Mouse (Mus musculus): ENCODE measurements around the gene Panx3. TPM values are rescaled to one million over a fixed set of nuclear protein-coding genes. Genes with fewer than 3 reads are reported as not detected.
A peak's percentile ranks its signal among the peaks of the same experiment; 100 is the strongest.

Panx3 gene
- polyA plus RNA-seq, 1 experiment from 2014 or later: 57.4 TPM

DNA sequence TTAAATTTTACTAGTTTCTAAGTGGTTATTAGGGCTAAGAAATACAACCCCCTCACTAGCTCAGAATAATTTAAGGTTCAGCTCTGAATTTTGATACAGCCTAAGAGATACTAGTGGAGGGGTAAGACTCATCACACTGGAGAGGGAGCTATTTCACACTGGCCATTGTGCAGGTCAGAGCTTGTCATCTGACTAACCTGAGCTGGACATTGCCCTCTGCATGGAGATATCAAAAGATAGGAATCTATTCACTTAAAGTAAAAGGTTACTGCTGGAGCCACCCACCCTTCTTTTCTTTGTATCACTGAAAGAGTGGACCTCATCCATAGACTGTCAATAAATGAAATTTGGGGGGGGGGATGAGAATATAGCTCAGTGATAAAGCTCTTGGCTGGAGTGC, 54.7 kb downstream of the Panx3 start:
- DNase-seq (ENCODE audit: low spot score) (no peak), ATAC-seq (ENCODE audit: low read depth) (no peak)
- Histone ChIP-seq H3K9ac (ENCODE audit: low read depth, low read length) (no peak overlapping the region; the same call in 1 of the 2 replicates), H3K4me2 (ENCODE audit: low read depth, low read length) (peak overlapping the region; percentile 56), H3K36me3 (ENCODE audit: control insufficient read depth, insufficient read depth, low read length) (no peaks in the 10 kb centered on the region), H3K4me3 (ENCODE audit: low read depth, low read length) (peak overlapping the region; percentile 58), H3K27ac (replicated peaks; ENCODE audit: low read depth, low read length) (no peak overlapping the region), H3K9me3 (ENCODE audit: control insufficient read depth, low read length) (no peaks in the 10 kb centered on the region), H3K27me3 (replicated peaks; ENCODE audit: control insufficient read depth, insufficient read depth, low read length) (no peaks in the 10 kb centered on the region), H3K4me1 (ENCODE audit: control insufficient read depth, insufficient read depth, low read length) (peaks cover 3% of the 10 kb centered on the region)

DNA sequence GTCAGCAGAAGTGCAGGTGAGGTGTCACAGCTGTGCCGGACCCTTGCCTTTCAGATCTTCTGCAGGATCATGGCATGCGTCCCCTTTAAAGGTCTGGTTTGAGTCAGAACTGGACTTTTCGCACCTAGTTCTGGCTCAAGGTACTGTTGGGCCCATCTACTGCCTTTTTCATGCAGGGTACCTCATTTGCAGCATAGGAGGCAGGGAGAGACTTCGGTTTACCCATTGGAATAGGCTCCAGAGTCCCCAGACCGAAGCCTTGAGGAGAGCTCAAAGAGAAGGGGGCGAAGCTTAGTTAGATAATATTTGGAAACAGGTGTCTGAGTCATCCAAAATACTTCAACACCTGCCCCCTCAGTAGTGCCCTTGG, 55.1 kb downstream of the Panx3 start:
- Histone ChIP-seq H3K27me3 (replicated peaks; ENCODE audit: control insufficient read depth, insufficient read depth, low read length) (no peaks in the 10 kb centered on the region), H3K4me1 (ENCODE audit: control insufficient read depth, insufficient read depth, low read length) (peaks cover 3% of the 10 kb centered on the region), H3K36me3 (ENCODE audit: control insufficient read depth, insufficient read depth, low read length) (no peaks in the 10 kb centered on the region), H3K9ac (ENCODE audit: low read depth, low read length) (peak overlapping the region; percentile 80), H3K4me3 (ENCODE audit: low read depth, low read length) (peak overlapping the region; percentile 58), H3K9me3 (ENCODE audit: control insufficient read depth, low read length) (no peaks in the 10 kb centered on the region), H3K4me2 (ENCODE audit: low read depth, low read length) (peak overlapping the region; percentile 56), H3K27ac (replicated peaks; ENCODE audit: low read depth, low read length) (peak overlapping the region; percentile 39; the same call in 1 of the 2 replicates)
- no peak for DNase-seq (ENCODE audit: low spot score)
- WGBS: 24% methylated on average over 6 of the region's 6 CpGs
- peak; percentile 45 for ATAC-seq (ENCODE audit: low read depth)

DNA sequence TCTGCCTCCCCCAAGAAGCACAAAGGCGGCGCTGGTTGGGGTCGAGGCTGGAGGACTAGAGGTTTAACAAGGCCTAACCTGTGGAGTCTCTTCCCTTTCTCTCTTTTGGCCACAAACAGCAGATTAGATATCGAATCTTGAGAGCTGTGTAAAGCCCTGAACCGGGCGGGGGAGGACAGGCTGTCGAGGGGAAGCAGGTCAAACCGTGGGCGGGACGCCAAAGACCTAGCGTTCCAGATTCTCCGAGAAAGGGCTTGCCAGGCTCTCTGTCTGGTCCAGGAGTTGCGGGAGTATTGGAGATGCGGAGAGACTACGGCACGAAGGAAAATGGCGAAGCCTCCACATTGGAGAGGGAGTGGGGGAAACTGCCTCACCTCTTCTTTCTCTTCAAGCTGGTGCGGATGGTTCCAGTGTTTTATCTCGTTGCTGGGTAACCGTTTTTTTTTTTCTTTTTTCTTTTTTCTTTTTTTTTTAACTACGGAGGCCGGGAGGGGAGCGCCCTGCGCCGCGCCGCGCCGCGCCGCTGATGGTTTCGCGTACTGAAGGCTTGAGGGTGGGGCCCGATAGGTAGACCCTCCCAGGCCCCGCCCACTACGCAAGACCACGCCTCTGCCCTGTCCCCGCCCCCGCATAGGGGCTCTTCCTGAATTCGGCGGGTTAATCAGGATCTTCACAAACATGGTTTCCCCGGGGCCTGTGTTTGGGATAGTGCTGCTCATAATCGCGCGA, 55.7 kb downstream of the Panx3 start, which contains the start of gene Spa17:
Spa17 (minus strand) TSS at position 541 of the 729 bp plus-strand sequence.
- Histone ChIP-seq H3K9me3 (ENCODE audit: control insufficient read depth, low read length) (no peaks in the 10 kb centered on the region), H3K27ac (replicated peaks; ENCODE audit: low read depth, low read length) (peak within 1 kb of the TSS; percentile 76), H3K27me3 (replicated peaks; ENCODE audit: control insufficient read depth, insufficient read depth, low read length) (no peaks in the 10 kb centered on the region), H3K4me2 (ENCODE audit: low read depth, low read length) (peak within 1 kb of the TSS; percentile 56), H3K4me3 (ENCODE audit: low read depth, low read length) (peak within 1 kb of the TSS; percentile 58), H3K4me1 (ENCODE audit: control insufficient read depth, insufficient read depth, low read length) (peaks cover 3% of the 10 kb centered on the region), H3K9ac (ENCODE audit: low read depth, low read length) (peak within 1 kb of the TSS; percentile 80), H3K36me3 (ENCODE audit: control insufficient read depth, insufficient read depth, low read length) (no peaks in the 10 kb centered on the region)
- under 1% methylated on average over 45 of the region's 45 CpGs for WGBS
- DNase-seq (ENCODE audit: low spot score): peak; percentile 97
- ATAC-seq (ENCODE audit: low read depth): peak; percentile 97

Other genes with a start within 250 kb of the Panx3 start
- gene Robo3, start 236.0 kb downstream of the Panx3 start, polyA plus RNA-seq (2014; fragmentation: Nextera tagmentation; extraction: Ambion mirVana): 0.08 and 0.15 TPM in 2 replicates
- 24.9 and 25.0 TPM in 2 replicates for gene Msantd2, start 179.9 kb downstream of the Panx3 start, polyA plus RNA-seq (2014; fragmentation: Nextera tagmentation; extraction: Ambion mirVana)
- gene Esam, start 141.2 kb downstream of the Panx3 start, polyA plus RNA-seq (2014; fragmentation: Nextera tagmentation; extraction: Ambion mirVana): 52.0 and 54.0 TPM in 2 replicates
- 1.2 and 1.5 TPM in 2 replicates for gene Vsig2, start 130.0 kb downstream of the Panx3 start, polyA plus RNA-seq (2014; fragmentation: Nextera tagmentation; extraction: Ambion mirVana)
- gene Nrgn, start 116.3 kb downstream of the Panx3 start, polyA plus RNA-seq (2014; fragmentation: Nextera tagmentation; extraction: Ambion mirVana): 7.0 and 8.8 TPM in 2 replicates
- 13.4 and 13.9 TPM in 2 replicates for gene Siae, start 113.5 kb downstream of the Panx3 start, polyA plus RNA-seq (2014; fragmentation: Nextera tagmentation; extraction: Ambion mirVana)
- gene Spa17, start 55.5 kb downstream of the Panx3 start, polyA plus RNA-seq (2014; fragmentation: Nextera tagmentation; extraction: Ambion mirVana): 6.9 and 10.2 TPM in 2 replicates
- gene Tbrg1, start 11.9 kb downstream of the Panx3 start, polyA plus RNA-seq (2014; fragmentation: Nextera tagmentation; extraction: Ambion mirVana): 197 and 214 TPM in 2 replicates
- not detected in 2 replicates for gene Olfr160, start 47.0 kb upstream of the Panx3 start, polyA plus RNA-seq (2014; fragmentation: Nextera tagmentation; extraction: Ambion mirVana)
- 0.14 and 0.25 TPM in 2 replicates for gene Olfr874, start 75.9 kb upstream of the Panx3 start, polyA plus RNA-seq (2014; fragmentation: Nextera tagmentation; extraction: Ambion mirVana)
- 0.11 TPM in 1 of 2 replicates, not detected in the other for gene Olfr875, start 102.6 kb upstream of the Panx3 start, polyA plus RNA-seq (2014; fragmentation: Nextera tagmentation; extraction: Ambion mirVana)
- gene Olfr876, start 133.8 kb upstream of the Panx3 start, polyA plus RNA-seq (2014; fragmentation: Nextera tagmentation; extraction: Ambion mirVana): 0.13 TPM in 1 of 2 replicates, not detected in the other
- 0.07 TPM in 1 of 2 replicates, not detected in the other for gene Olfr877, start 185.0 kb upstream of the Panx3 start, polyA plus RNA-seq (2014; fragmentation: Nextera tagmentation; extraction: Ambion mirVana)
- 0.12 and 0.26 TPM in 2 replicates for gene Olfr145, start 227.5 kb upstream of the Panx3 start, polyA plus RNA-seq (2014; fragmentation: Nextera tagmentation; extraction: Ambion mirVana)
- 0.06 and 0.12 TPM in 2 replicates for gene Olfr878, start 248.6 kb upstream of the Panx3 start, polyA plus RNA-seq (2014; fragmentation: Nextera tagmentation; extraction: Ambion mirVana)

All from embryonic facial prominence, embryonic 14.5 days (tissue).